Mouse (Mus musculus) right cerebral cortex, postnatal 25 days (tissue): ENCODE measurements at regions not wholly inside any gene's neighbourhood (a gene's known extent, or its start where the extent isn't known, plus 50 kb on each side); places are given as distances from the start of the nearest gene placed in this dataset.

Experiments used
- DNase-seq: peaks from one replicate; pipeline ENCODE4 v3.0.0; 2022

- no peak for DNase-seq
Observed at GRCm38 (mm10) chr16:51690861-51691260, 340.2 kb upstream of the Cblb start.

GRCm38 (mm10) chr16:51705026-51705425 lies 326.0 kb upstream of the Cblb start:
- no peak for DNase-seq

- DNase-seq, result no peak
Observed at GRCm38 (mm10) chr16:51718695-51719094, 312.3 kb upstream of the Cblb start.

- DNase-seq, result no peak
Observed at GRCm38 (mm10) chr16:51719637-51720036, 311.4 kb upstream of the Cblb start.

GRCm38 (mm10) chr16:51722682-51723081 lies 308.3 kb upstream of the Cblb start:
- no peak for DNase-seq

GRCm38 (mm10) chr16:51741875-51742274 lies 289.1 kb upstream of the Cblb start:
- DNase-seq, result no peak

GRCm38 (mm10) chr16:51751878-51752277 lies 279.1 kb upstream of the Cblb start:
- no peak for DNase-seq

- no peak for DNase-seq
Observed at GRCm38 (mm10) chr16:51758361-51759227, 272.4 kb upstream of the Cblb start.

GRCm38 (mm10) chr16:51759228-51759647 lies 271.8 kb upstream of the Cblb start:
- no peak for DNase-seq

GRCm38 (mm10) chr16:51767556-51767955 lies 263.5 kb upstream of the Cblb start:
- no peak for DNase-seq

- DNase-seq, result no peak
Observed at GRCm38 (mm10) chr16:51778920-51779319, 252.1 kb upstream of the Cblb start.

GRCm38 (mm10) chr16:51795003-51795402 lies 236.0 kb upstream of the Cblb start:
- no peak for DNase-seq

GRCm38 (mm10) chr16:51807323-51807722 lies 223.7 kb upstream of the Cblb start:
- no peak for DNase-seq

GRCm38 (mm10) chr16:51809120-51809519 lies 221.9 kb upstream of the Cblb start:
- no peak for DNase-seq

GRCm38 (mm10) chr16:51811073-51811472 lies 220.0 kb upstream of the Cblb start:
- DNase-seq, result no peak

GRCm38 (mm10) chr16:51842770-51843169 lies 188.3 kb upstream of the Cblb start:
- DNase-seq, result no peak

- no peak for DNase-seq
Observed at GRCm38 (mm10) chr16:51845539-51845938, 185.5 kb upstream of the Cblb start.

- no peak for DNase-seq
Observed at GRCm38 (mm10) chr16:51880711-51881110, 150.3 kb upstream of the Cblb start.

GRCm38 (mm10) chr16:51881127-51881526 lies 149.9 kb upstream of the Cblb start:
- no peak for DNase-seq

GRCm38 (mm10) chr16:51883813-51884212 lies 147.2 kb upstream of the Cblb start:
- DNase-seq, result no peak

- DNase-seq, result no peak
Observed at GRCm38 (mm10) chr16:51887496-51887895, 143.5 kb upstream of the Cblb start.

GRCm38 (mm10) chr16:51905588-51905987 lies 125.4 kb upstream of the Cblb start:
- no peak for DNase-seq

- DNase-seq, result no peak
Observed at GRCm38 (mm10) chr16:51906686-51907085, 124.3 kb upstream of the Cblb start.

GRCm38 (mm10) chr16:51910046-51910445 lies 121.0 kb upstream of the Cblb start:
- no peak for DNase-seq
